Comparison of ENCODE assay signal across 13 mouse cellular contexts in the genomic region with DNA sequence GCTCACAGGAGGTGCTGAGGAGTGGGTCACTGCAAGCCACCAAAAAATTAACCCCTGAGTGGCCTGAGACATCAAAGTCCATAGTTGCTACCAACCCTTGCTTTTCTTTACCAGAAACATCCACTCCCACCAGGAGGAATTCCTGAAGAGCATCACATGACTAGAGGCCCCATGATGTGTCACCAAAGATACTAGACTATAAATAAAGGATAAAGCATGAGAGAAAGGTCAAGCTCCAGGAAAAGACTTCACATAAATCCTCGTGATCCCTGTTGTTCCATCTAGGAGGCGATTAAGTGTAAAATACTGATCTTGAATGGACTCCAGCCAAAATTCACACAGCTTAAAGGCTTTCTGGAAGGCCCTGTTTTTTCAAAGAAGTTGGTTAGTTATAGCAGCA.
"Had no signal": no experiment of that assay in that cellular context is flagged by ENCODE, and none has a peak within 500 bp of the region (broad histone marks: within the 10 kb centered on the region; RNA-seq: fewer than 3 reads in every experiment).

No protein-coding gene starts in this region.

- ATAC-seq: liver, postnatal 0 days had no signal

- H3K9me3 ChIP-seq: limb, embryonic 15.5 days; liver, embryonic 13.5 days; midbrain, embryonic 10.5 days; neural tube, embryonic 15.5 days had no signal

- H3K9ac ChIP-seq: limb, embryonic 15.5 days; liver, embryonic 13.5 days; liver, postnatal 0 days; neural tube, embryonic 15.5 days had no signal

- H3K36me3 ChIP-seq: limb, embryonic 15.5 days; liver, embryonic 13.5 days; midbrain, embryonic 10.5 days; neural tube, embryonic 15.5 days had no signal

- H3K4me2 ChIP-seq: limb, embryonic 15.5 days; liver, embryonic 13.5 days; neural tube, embryonic 15.5 days had no signal

- DNase-seq: layer of hippocampus, adult 9-11 months; layer of hippocampus, postnatal 36 days; liver, embryonic 13.5 days; liver, postnatal 0 days; lung, postnatal 36 days; midbrain, embryonic 14.5 days; right cerebral cortex, adult 18-20 months; right cerebral cortex, postnatal 25 days; thymus, postnatal 4 days had no signal

- H3K27me3 ChIP-seq: limb, embryonic 15.5 days; liver, embryonic 13.5 days; neural tube, embryonic 15.5 days had no signal

- H3K4me1 ChIP-seq: limb, embryonic 15.5 days; liver, embryonic 13.5 days; midbrain, embryonic 10.5 days; neural tube, embryonic 15.5 days had no signal

- H3K4me3 ChIP-seq: limb, embryonic 15.5 days; liver, embryonic 13.5 days; midbrain, embryonic 10.5 days; myocyte; neural tube, embryonic 15.5 days had no signal

- H3K27ac ChIP-seq: limb, embryonic 15.5 days; liver, embryonic 13.5 days; midbrain, embryonic 10.5 days; neural tube, embryonic 15.5 days had no signal
